Mouse (Mus musculus) mesoderm, embryonic 11.5 days (tissue): ENCODE results near the gene Gm28729.

ENCODE experiments used
- DNase-seq: peaks from one replicate; pipeline ENCODE4 v3.0.0-alpha.2; 2012; ENCODE audit warnings: low read depth, low spot score

Gm28729 gene

GRCm38 (mm10) chr9:96461607-96462006 lies 63.5 kb downstream of the Gm28729 start:
- no peak for DNase-seq

GRCm38 (mm10) chr9:96460117-96460865 lies 64.8 kb downstream of the Gm28729 start:
- no peak for DNase-seq

GRCm38 (mm10) chr9:96455618-96456017 lies 69.4 kb downstream of the Gm28729 start:
- no peak for DNase-seq

- no peak for DNase-seq
Observed at GRCm38 (mm10) chr9:96452956-96453355, 72.1 kb downstream of the Gm28729 start.

GRCm38 (mm10) chr9:96450900-96451720 lies 74.0 kb downstream of the Gm28729 start:
- no peak for DNase-seq

- DNase-seq, result no peak
Observed at GRCm38 (mm10) chr9:96449514-96449913, 75.5 kb downstream of the Gm28729 start.

- DNase-seq, result no peak
Observed at GRCm38 (mm10) chr9:96445351-96445750, 79.7 kb downstream of the Gm28729 start.

GRCm38 (mm10) chr9:96442081-96442480 lies 83.0 kb downstream of the Gm28729 start:
- DNase-seq, result no peak

GRCm38 (mm10) chr9:96438334-96438871 lies 86.7 kb downstream of the Gm28729 start:
- DNase-seq, result no peak

- DNase-seq, result peak; percentile 77
Observed at GRCm38 (mm10) chr9:96437805-96438333, 87.2 kb downstream of the Gm28729 start.

- DNase-seq, result peak; percentile 57
Observed at GRCm38 (mm10) chr9:96436901-96437804, 87.9 kb downstream of the Gm28729 start.
